Mouse (Mus musculus) limb, embryonic 15.5 days (tissue): ENCODE results near the gene Commd8. TPM values are rescaled to one million over a fixed set of nuclear protein-coding genes. Genes with fewer than 3 reads are reported as not detected.

Source experiments
- ATAC-seq: fragments of 200-750 bp; cut with Nextera tagmentation; 2 replicates; pipeline ENCODE4 v1.8.0; 2017; ENCODE audit warnings: low read depth, moderate TSS enrichment; ENCODE audit not compliant: insufficient number of reproducible peaks, low FRiP score, low TSS enrichment
- H3K27ac ChIP-seq: fragments of 300-500 bp; sonication (generic); 2 replicates; pipeline ENCODE4 v1.5.1; 2015; ENCODE audit warnings: moderate library complexity, mild to moderate bottlenecking, inconsistent platforms
- H3K27me3 ChIP-seq: fragments of 300-500 bp; sonication (generic); 2 replicates; pipeline ENCODE4 v1.6.1; 2015; ENCODE audit warnings: inconsistent platforms
- H3K36me3 ChIP-seq: fragments of 300-500 bp; sonication (generic); 2 replicates; pipeline ENCODE4 v1.6.1; 2015; ENCODE audit warnings: inconsistent platforms
- H3K4me1 ChIP-seq: fragments of 300-500 bp; sonication (generic); 2 replicates; pipeline ENCODE4 v1.6.1; 2015; ENCODE audit warnings: inconsistent platforms
- H3K4me2 ChIP-seq: fragments of 300-500 bp; sonication (generic); 2 replicates; pipeline ENCODE4 v1.6.1; 2015; ENCODE audit warnings: mild to moderate bottlenecking, inconsistent platforms
- H3K4me3 ChIP-seq: fragments of 300-500 bp; sonication (generic); 2 replicates; pipeline ENCODE4 v1.5.1; 2015; ENCODE audit warnings: mild to moderate bottlenecking, inconsistent platforms
- H3K9ac ChIP-seq: fragments of 300-500 bp; sonication (generic); 2 replicates; pipeline ENCODE4 v1.6.1; 2015; ENCODE audit warnings: inconsistent platforms
- H3K9me3 ChIP-seq: fragments of 300-500 bp; sonication (generic); 2 replicates; pipeline ENCODE4 v1.6.1; 2016; ENCODE audit warnings: inconsistent platforms
- WGBS: fragments of 180-500 bp; shearing (Covaris S2); methylation state at CpG from one replicate; pipeline ENCODE4 v1.1.7; 2015; 5-methylcytosine and 5-hydroxymethylcytosine counted together
- polyA plus RNA-seq: library from polyadenylated mRNA; unstranded; fragments of >200 nt; fragmentation: Nextera tagmentation; extraction: Ambion mirVana; gene quantifications from 2 replicates; pipeline ENCODE4 v1.2.1, GENCODE M21; 2015

The Commd8 gene
- polyA plus RNA-seq, 1 experiment from 2014 or later, result 177 TPM

DNA sequence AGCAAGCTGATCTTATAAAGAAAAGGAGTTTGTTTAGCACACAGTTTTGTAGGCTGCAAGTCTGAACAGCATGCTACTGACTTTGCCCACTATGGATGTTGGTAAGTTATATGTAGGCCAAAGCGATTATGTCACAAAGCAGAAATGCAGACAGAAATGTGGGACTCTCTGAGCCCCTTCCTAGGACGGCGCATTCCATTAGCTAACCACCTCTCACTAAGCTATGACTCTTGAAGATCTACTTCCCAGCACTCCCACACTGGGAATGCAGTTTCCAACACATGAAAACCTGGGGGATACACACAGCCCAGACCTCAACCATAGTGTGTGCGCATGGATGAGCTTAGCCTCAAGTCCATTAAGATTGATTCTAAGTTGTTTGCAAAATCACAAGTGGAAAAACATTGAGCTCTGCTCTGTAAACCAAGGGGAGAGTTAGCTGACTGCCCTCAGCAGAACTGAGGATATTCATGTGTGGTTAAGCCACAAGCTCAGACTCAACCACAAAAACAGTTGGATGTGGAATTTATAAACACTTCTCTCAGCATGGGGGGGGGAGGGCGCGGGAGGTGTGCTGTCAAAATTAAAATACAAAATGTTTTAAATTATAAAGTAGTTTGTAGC lies 45.5 kb downstream of the Commd8 start:
- Histone ChIP-seq H3K36me3 (no peaks in the 10 kb centered on the region), H3K4me1 (no peaks in the 10 kb centered on the region), H3K4me2 (no peak overlapping the region), H3K27ac (no peak overlapping the region), H3K27me3 (no peaks in the 10 kb centered on the region), H3K9ac (no peak overlapping the region), H3K9me3 (no peaks in the 10 kb centered on the region), H3K4me3 (no peak overlapping the region)
- no peak for ATAC-seq
- WGBS, result 83% methylated on average over 6 of the region's 6 CpGs
